Mouse (Mus musculus): ENCODE measurements around the gene Cyb5r2. TPM values are rescaled to one million over a fixed set of nuclear protein-coding genes. Genes with fewer than 3 reads are reported as not detected.

Gene Cyb5r2
- polyA plus RNA-seq, 1 experiment from 2014 or later = 0.31 TPM

- peaks cover 4% of the 10 kb centered on the region; the same call in 1 of the 2 replicates for H3K4me1 ChIP-seq (replicated peaks; ENCODE audit: control insufficient read depth, insufficient read depth, low read length)
- 51% methylated on average over 6 of the region's 6 CpGs for WGBS
- peaks cover 9% of the 10 kb centered on the region; the same call in 1 of the 2 replicates for H3K36me3 ChIP-seq (ENCODE audit: control insufficient read depth, insufficient read depth, low read length)
- no peak overlapping the region for H3K4me3 ChIP-seq (ENCODE audit: low read depth, low read length)
- no peak overlapping the region for H3K4me2 ChIP-seq (ENCODE audit: low read length)
- no peak for ATAC-seq (replicated peaks; ENCODE audit: low FRiP score, low TSS enrichment, low read depth)
- no peak for DNase-seq (ENCODE audit: low spot score)
- no peaks in the 10 kb centered on the region for H3K27me3 ChIP-seq (replicated peaks; ENCODE audit: control insufficient read depth, insufficient read depth, low read length)
- H3K9ac ChIP-seq (ENCODE audit: low read length) = no peak overlapping the region
- no peaks in the 10 kb centered on the region for H3K9me3 ChIP-seq (ENCODE audit: control insufficient read depth, low read length)
- no peak overlapping the region for H3K27ac ChIP-seq (ENCODE audit: low read depth)
These were observed 45.1 kb downstream of the Cyb5r2 start for GRCm38 (mm10) chr7:107712743-107713142.

DNA sequence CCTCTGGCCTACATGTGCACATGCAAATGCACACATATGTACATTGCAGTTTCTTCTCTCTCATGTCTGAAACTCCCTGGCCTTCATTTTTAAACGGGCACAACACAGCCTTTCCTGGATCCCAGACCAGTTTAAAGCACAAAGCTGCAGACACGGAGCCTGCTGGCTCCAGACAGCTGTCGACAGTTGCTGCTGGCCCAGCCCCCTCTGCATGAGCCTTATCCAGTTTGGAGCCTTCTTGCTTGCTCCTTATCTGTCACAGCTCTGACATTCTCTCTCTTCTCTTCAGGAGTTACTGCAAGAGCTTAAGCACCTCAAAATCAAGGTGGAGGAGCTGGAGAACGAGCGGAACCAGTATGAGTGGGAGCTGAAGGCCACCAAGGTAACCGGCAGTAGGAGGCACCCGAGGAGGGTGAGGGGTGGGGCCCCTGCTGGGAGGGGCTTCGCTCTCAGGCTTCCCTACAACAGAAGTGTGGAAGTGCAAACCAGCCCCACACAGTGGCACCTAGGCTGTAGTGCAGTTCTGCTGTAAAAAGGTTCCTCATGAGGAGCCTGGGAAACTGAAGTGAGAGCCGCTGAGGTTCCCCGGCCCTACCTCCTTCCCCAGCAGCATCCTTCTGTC lies 49.2 kb downstream of the Cyb5r2 start:
- Histone ChIP-seq H3K9ac (ENCODE audit: low read length) (peak overlapping the region; percentile 4; the same call in 1 of the 2 replicates), H3K4me1 (replicated peaks; ENCODE audit: control insufficient read depth, insufficient read depth, low read length) (peaks cover 4% of the 10 kb centered on the region; the same call in 1 of the 2 replicates), H3K4me2 (ENCODE audit: low read length) (peak overlapping the region; percentile 44), H3K27me3 (replicated peaks; ENCODE audit: control insufficient read depth, insufficient read depth, low read length) (no peaks in the 10 kb centered on the region), H3K36me3 (ENCODE audit: control insufficient read depth, insufficient read depth, low read length) (no peaks in the 10 kb centered on the region), H3K4me3 (ENCODE audit: low read depth, low read length) (peak overlapping the region; percentile 25), H3K9me3 (ENCODE audit: control insufficient read depth, low read length) (no peaks in the 10 kb centered on the region), H3K27ac (ENCODE audit: low read depth) (peak overlapping the region; percentile 64; the same call in 1 of the 2 replicates)
- DNase-seq (ENCODE audit: low spot score) = peak; percentile 89
- WGBS = 3% methylated on average over 10 of the region's 10 CpGs
- peak; percentile 93 for ATAC-seq (replicated peaks; ENCODE audit: low FRiP score, low TSS enrichment, low read depth)

- Histone ChIP-seq H3K4me2 (ENCODE audit: low read length) (no peak overlapping the region), H3K9me3 (ENCODE audit: control insufficient read depth, low read length) (no peaks in the 10 kb centered on the region), H3K9ac (ENCODE audit: low read length) (no peak overlapping the region), H3K4me3 (ENCODE audit: low read depth, low read length) (no peak overlapping the region), H3K27ac (ENCODE audit: low read depth) (no peak overlapping the region), H3K27me3 (replicated peaks; ENCODE audit: control insufficient read depth, insufficient read depth, low read length) (no peaks in the 10 kb centered on the region), H3K36me3 (ENCODE audit: control insufficient read depth, insufficient read depth, low read length) (no peaks in the 10 kb centered on the region), H3K4me1 (replicated peaks; ENCODE audit: control insufficient read depth, insufficient read depth, low read length) (peaks cover 4% of the 10 kb centered on the region; the same call in 1 of the 2 replicates)
- DNase-seq (ENCODE audit: low spot score) = no peak
- no peak for ATAC-seq (replicated peaks; ENCODE audit: low FRiP score, low TSS enrichment, low read depth)
- 64% methylated on average over 9 of the region's 9 CpGs for WGBS
These were observed 50.2 kb downstream of the Cyb5r2 start for GRCm38 (mm10) chr7:107707650-107708049.

- H3K9me3 ChIP-seq (ENCODE audit: control insufficient read depth, low read length) = no peaks in the 10 kb centered on the region
- no peaks in the 10 kb centered on the region for H3K27me3 ChIP-seq (replicated peaks; ENCODE audit: control insufficient read depth, insufficient read depth, low read length)
- no peak for DNase-seq (ENCODE audit: low spot score)
- ATAC-seq (replicated peaks; ENCODE audit: low FRiP score, low TSS enrichment, low read depth) = no peak
- H3K4me2 ChIP-seq (ENCODE audit: low read length) = no peak overlapping the region
- H3K4me1 ChIP-seq (replicated peaks; ENCODE audit: control insufficient read depth, insufficient read depth, low read length) = peaks cover 4% of the 10 kb centered on the region; the same call in 1 of the 2 replicates
- 74% methylated on average over 5 of the region's 5 CpGs for WGBS
- 0 out of 2 replicates have a peak, but pooled peaks cover 7% of the 10 kb centered on the region for H3K36me3 ChIP-seq (ENCODE audit: control insufficient read depth, insufficient read depth, low read length)
- no peak overlapping the region for H3K27ac ChIP-seq (ENCODE audit: low read depth)
- H3K4me3 ChIP-seq (ENCODE audit: low read depth, low read length) = no peak overlapping the region
- H3K9ac ChIP-seq (ENCODE audit: low read length) = no peak overlapping the region
These were observed 51.9 kb downstream of the Cyb5r2 start for GRCm38 (mm10) chr7:107705941-107706340.

DNA sequence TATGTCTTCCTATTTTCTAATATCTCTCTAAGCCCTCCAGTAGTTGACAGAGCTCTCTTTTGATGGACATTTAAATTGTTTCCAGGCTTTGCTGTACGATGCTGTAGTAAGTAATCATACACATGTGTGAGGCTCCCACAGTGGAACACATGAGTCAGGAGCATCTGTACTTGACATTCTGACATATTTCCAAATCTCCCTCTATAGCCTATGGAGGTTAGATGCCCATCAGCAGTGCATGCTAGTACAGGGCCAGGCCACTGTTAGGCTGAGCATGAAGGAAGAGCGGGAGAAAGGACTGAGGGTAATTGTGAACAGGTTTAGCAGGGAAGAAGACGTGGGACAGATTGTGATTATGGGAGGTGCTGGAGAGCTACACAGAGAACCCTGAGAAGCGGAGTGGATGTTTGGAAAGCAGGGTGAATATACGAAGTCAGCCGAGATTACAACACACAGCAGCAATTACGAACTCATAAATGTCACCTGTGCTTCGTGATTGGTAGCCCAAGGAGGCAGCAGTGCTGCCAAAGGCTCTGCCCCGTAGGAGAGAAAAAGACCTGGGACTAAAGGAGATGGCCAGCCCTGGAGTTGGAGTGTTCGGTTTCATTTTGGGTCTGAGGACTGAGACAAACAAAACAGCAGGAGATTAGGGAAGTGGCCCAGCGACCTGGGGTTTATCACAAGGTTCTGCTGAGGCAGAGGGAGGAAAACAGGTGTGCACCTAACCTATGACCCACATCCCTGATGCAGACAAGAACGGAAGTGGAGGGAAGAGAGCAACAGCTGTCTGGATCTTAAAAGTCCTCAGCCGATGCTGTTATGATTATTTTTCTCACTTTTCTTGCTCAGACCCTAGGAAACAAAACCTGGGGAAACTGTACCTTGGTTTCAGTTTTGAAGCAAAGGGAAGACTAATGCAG lies 55.1 kb downstream of the Cyb5r2 start:
- Histone ChIP-seq H3K9me3 (ENCODE audit: control insufficient read depth, low read length) (no peaks in the 10 kb centered on the region), H3K4me1 (replicated peaks; ENCODE audit: control insufficient read depth, insufficient read depth, low read length) (no peaks in the 10 kb centered on the region), H3K27ac (ENCODE audit: low read depth) (no peak overlapping the region), H3K27me3 (replicated peaks; ENCODE audit: control insufficient read depth, insufficient read depth, low read length) (no peaks in the 10 kb centered on the region), H3K36me3 (ENCODE audit: control insufficient read depth, insufficient read depth, low read length) (0 out of 2 replicates have a peak, but pooled peaks cover 7% of the 10 kb centered on the region), H3K4me2 (ENCODE audit: low read length) (no peak overlapping the region), H3K9ac (ENCODE audit: low read length) (no peak overlapping the region), H3K4me3 (ENCODE audit: low read depth, low read length) (no peak overlapping the region)
- WGBS = 43% methylated on average over 13 of the region's 13 CpGs
- 0 out of 2 replicates have a peak, but pooled peaks have one; percentile 28 for ATAC-seq (replicated peaks; ENCODE audit: low FRiP score, low TSS enrichment, low read depth)
- DNase-seq (ENCODE audit: low spot score) = no peak

GRCm38 (mm10) chr7:107700646-107701045 lies 57.2 kb downstream of the Cyb5r2 start:
- Histone ChIP-seq H3K36me3 (ENCODE audit: control insufficient read depth, insufficient read depth, low read length) (0 out of 2 replicates have a peak, but pooled peaks cover 7% of the 10 kb centered on the region), H3K9ac (ENCODE audit: low read length) (no peak overlapping the region), H3K9me3 (ENCODE audit: control insufficient read depth, low read length) (no peaks in the 10 kb centered on the region), H3K27me3 (replicated peaks; ENCODE audit: control insufficient read depth, insufficient read depth, low read length) (no peaks in the 10 kb centered on the region), H3K4me2 (ENCODE audit: low read length) (no peak overlapping the region), H3K27ac (ENCODE audit: low read depth) (no peak overlapping the region), H3K4me3 (ENCODE audit: low read depth, low read length) (no peak overlapping the region), H3K4me1 (replicated peaks; ENCODE audit: control insufficient read depth, insufficient read depth, low read length) (no peaks in the 10 kb centered on the region)
- 84% methylated on average over 5 of the region's 5 CpGs for WGBS
- DNase-seq (ENCODE audit: low spot score) = no peak
- ATAC-seq (replicated peaks; ENCODE audit: low FRiP score, low TSS enrichment, low read depth) = no peak

DNA sequence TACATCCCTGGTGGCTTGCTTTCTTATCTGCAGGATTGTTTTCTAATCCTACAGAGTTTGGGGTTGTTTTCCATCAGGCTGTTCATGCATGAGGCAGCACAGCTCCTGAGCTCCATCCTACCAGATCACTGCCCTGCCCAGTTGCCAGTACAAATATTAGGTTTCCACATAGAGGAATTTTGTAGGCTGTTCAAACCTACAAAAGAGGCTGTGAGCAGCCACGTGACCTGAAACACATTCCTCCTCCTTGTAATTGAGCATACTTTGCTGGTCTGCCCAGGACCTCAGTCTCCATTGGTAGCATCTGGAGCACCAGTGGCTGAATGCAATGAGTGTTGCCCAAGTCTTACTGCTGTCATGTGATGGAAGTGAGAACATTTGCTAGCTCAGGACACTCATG lies 57.9 kb downstream of the Cyb5r2 start:
- no peak overlapping the region for H3K9ac ChIP-seq (ENCODE audit: low read length)
- ATAC-seq (replicated peaks; ENCODE audit: low FRiP score, low TSS enrichment, low read depth) (no peak), DNase-seq (ENCODE audit: low spot score) (no peak)
- WGBS = 63% methylated on average over 1 of the region's 1 CpGs
- no peaks in the 10 kb centered on the region for H3K27me3 ChIP-seq (replicated peaks; ENCODE audit: control insufficient read depth, insufficient read depth, low read length)
- H3K4me1 ChIP-seq (replicated peaks; ENCODE audit: control insufficient read depth, insufficient read depth, low read length) = no peaks in the 10 kb centered on the region
- H3K27ac ChIP-seq (ENCODE audit: low read depth) = no peak overlapping the region
- no peaks in the 10 kb centered on the region for H3K9me3 ChIP-seq (ENCODE audit: control insufficient read depth, low read length)
- no peak overlapping the region for H3K4me2 ChIP-seq (ENCODE audit: low read length)
- H3K36me3 ChIP-seq (ENCODE audit: control insufficient read depth, insufficient read depth, low read length) = 0 out of 2 replicates have a peak, but pooled peaks cover 7% of the 10 kb centered on the region
- H3K4me3 ChIP-seq (ENCODE audit: low read depth, low read length) = no peak overlapping the region

Measured in intestine, embryonic 14.5 days (tissue).